Mouse (Mus musculus): ENCODE data around the gene Fam25c. TPM values are rescaled to one million over a fixed set of nuclear protein-coding genes. Genes with fewer than 3 reads are reported as not detected.
"Not testable (repeated sequence)": the region's sequence is repeated elsewhere in the genome, so short reads cannot be mapped to it uniquely, and the experiment has no call there.

Gene Fam25c
- polyA plus RNA-seq, 1 experiment from 2014 or later, result 23.6 TPM

DNA sequence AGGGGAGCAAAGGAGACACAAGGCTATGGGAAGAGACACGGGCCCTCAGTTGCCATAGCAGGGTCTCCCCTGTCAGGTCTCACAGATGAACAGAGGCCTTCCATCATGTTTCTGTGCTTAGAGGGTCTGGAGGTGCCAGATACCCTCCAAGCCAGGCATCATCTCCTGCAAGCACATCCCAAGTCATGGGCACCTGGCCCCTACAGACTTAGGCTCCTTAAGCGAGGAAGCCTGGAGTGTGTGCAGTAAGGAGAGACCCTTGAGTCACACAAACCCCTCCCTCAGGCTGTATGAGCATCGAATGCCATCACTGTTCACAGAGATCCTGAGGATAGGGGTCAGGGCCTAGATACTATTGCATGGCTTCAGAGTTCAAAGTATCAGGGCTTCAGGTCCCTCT lies 15.7 kb upstream of the Fam25c start:
- no peak overlapping the region for H3K4me3 ChIP-seq (replicated peaks; ENCODE audit: low read length)
- no peaks in the 10 kb centered on the region for H3K9me3 ChIP-seq (replicated peaks; ENCODE audit: control insufficient read depth, low read length)
- H3K36me3 ChIP-seq (ENCODE audit: control insufficient read depth, insufficient read depth, low read length), result no peaks in the 10 kb centered on the region
- no peak overlapping the region for H3K9ac ChIP-seq (ENCODE audit: low read length)
- 86% methylated on average over 3 of the region's 3 CpGs for WGBS
- H3K4me2 ChIP-seq (ENCODE audit: low read depth, low read length), result no peak overlapping the region
- H3K27ac ChIP-seq (ENCODE audit: low read length), result no peak overlapping the region
- H3K4me1 ChIP-seq (ENCODE audit: control insufficient read depth, insufficient read depth, low read length), result peaks cover 12% of the 10 kb centered on the region
- no peak for ATAC-seq (ENCODE audit: insufficient read depth, low FRiP score)
- no peaks in the 10 kb centered on the region for H3K27me3 ChIP-seq (ENCODE audit: control insufficient read depth, insufficient read depth, low read length)

DNA sequence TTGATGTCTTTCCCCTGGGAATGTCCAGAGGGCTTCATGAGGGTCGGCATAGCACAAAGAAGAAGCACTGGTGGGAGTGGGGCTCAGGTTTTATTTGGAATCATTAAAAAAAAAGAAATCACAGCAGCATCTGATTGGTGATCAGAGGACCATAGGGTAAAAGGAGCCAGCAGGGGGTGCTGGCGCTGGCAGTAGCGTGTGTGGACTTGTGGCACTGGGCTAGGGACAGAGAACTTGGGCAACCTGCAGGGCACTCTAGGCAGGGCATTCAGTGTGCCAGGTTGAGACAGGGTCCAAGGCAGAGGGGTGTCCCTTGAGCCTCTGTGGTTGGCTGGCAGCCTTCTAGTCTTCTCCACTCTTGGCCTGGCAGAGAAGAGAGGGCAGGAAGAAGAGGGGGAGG lies 15.0 kb upstream of the Fam25c start:
- no peaks in the 10 kb centered on the region for H3K27me3 ChIP-seq (ENCODE audit: control insufficient read depth, insufficient read depth, low read length)
- WGBS, result 67% methylated on average over 3 of the region's 3 CpGs
- ATAC-seq (ENCODE audit: insufficient read depth, low FRiP score), result no peak
- no peak overlapping the region for H3K9ac ChIP-seq (ENCODE audit: low read length)
- no peak overlapping the region for H3K4me2 ChIP-seq (ENCODE audit: low read depth, low read length)
- no peak overlapping the region for H3K4me3 ChIP-seq (replicated peaks; ENCODE audit: low read length)
- H3K36me3 ChIP-seq (ENCODE audit: control insufficient read depth, insufficient read depth, low read length), result no peaks in the 10 kb centered on the region
- no peak overlapping the region for H3K27ac ChIP-seq (ENCODE audit: low read length)
- H3K4me1 ChIP-seq (ENCODE audit: control insufficient read depth, insufficient read depth, low read length), result peaks cover 12% of the 10 kb centered on the region
- peaks cover 2% of the 10 kb centered on the region; the same call in 1 of the 2 replicates for H3K9me3 ChIP-seq (replicated peaks; ENCODE audit: control insufficient read depth, low read length)

DNA sequence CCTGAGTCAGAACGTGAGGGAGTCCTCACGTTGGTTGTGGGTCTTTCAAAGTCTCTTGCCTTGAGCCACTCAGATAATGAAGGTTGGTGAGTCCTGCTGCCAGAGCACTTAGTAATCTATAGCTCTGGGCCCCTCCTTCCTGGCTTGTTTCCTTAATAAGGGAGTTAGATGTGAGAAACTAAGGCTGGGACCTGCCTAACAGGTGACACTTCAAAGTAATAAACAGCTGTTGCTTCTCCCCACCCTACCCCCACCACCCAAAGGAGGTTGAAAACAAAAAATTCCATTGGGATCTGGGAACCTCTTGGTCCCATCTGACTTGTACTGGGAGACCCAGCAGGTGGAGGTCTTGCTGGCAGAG lies 9.9 kb upstream of the Fam25c start:
- Histone ChIP-seq H3K27me3 (ENCODE audit: control insufficient read depth, insufficient read depth, low read length) (no peaks in the 10 kb centered on the region), H3K36me3 (ENCODE audit: control insufficient read depth, insufficient read depth, low read length) (no peaks in the 10 kb centered on the region), H3K4me3 (replicated peaks; ENCODE audit: low read length) (no peak overlapping the region), H3K27ac (ENCODE audit: low read length) (no peak overlapping the region), H3K9me3 (replicated peaks; ENCODE audit: control insufficient read depth, low read length) (peaks cover 4% of the 10 kb centered on the region; the same call in 1 of the 2 replicates), H3K9ac (ENCODE audit: low read length) (no peak overlapping the region), H3K4me1 (ENCODE audit: control insufficient read depth, insufficient read depth, low read length) (0 out of 2 replicates have a peak, but pooled peaks cover 3% of the 10 kb centered on the region), H3K4me2 (ENCODE audit: low read depth, low read length) (no peak overlapping the region)
- WGBS, result 95% methylated on average over 2 of the region's 2 CpGs
- no peak for ATAC-seq (ENCODE audit: insufficient read depth, low FRiP score)

DNA sequence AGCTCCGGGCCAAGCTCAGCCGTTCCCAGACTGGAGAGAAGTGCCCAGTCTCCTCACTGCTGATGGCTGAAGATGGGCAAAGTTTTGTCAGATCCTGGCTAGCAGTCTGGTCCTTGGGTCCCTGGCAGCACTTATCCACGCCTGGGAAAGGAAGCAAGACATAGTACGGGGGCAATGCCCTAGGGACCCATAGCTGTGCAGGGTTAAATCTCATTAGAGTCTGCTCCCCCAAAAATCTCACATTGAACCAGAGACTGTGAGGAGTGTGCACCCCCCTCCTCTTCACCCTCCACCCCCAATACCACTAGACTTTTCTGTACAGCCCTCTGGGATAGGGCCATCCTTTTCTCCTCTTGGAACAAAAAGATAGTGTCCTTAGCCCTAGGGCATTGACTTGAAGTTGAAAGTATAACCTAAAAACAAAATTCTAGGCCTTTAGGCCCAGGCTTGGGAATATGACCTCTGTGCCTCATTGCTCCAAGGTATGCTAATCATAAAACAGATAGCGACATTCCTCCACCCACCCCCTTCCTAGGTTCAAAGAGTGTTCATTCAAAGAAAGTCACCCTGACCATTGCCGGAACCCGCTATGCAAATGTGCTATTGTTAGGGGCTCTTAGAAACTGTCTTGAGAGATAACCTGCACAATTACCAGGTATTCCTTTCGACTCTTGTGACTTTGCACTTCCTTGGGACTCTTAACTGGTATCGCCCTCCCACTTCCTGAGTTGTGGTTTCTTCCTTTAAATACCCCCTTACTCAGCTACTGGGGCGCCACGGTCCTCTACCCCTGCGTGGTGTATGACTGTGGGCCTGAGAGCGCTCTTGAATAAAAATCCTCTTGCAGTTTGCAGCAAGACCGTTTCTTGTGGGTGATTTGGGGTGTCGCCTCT lies 9.3 kb upstream of the Fam25c start:
- H3K9ac ChIP-seq (ENCODE audit: low read length); ATAC-seq (ENCODE audit: insufficient read depth, low FRiP score); H3K36me3 ChIP-seq (ENCODE audit: control insufficient read depth, insufficient read depth, low read length); H3K9me3 ChIP-seq (replicated peaks; ENCODE audit: control insufficient read depth, low read length); H3K4me1 ChIP-seq (ENCODE audit: control insufficient read depth, insufficient read depth, low read length); H3K27me3 ChIP-seq (ENCODE audit: control insufficient read depth, insufficient read depth, low read length): not testable (repeated sequence)
- H3K27ac ChIP-seq (ENCODE audit: low read length), result peak overlapping the region; percentile 74; the same call in 1 of the 2 replicates
- H3K4me2 ChIP-seq (ENCODE audit: low read depth, low read length), result peak overlapping the region; percentile 64
- 88% methylated on average over 15 of the region's 15 CpGs for WGBS
- H3K4me3 ChIP-seq (replicated peaks; ENCODE audit: low read length), result peak overlapping the region; percentile 39; the same call in 1 of the 2 replicates

DNA sequence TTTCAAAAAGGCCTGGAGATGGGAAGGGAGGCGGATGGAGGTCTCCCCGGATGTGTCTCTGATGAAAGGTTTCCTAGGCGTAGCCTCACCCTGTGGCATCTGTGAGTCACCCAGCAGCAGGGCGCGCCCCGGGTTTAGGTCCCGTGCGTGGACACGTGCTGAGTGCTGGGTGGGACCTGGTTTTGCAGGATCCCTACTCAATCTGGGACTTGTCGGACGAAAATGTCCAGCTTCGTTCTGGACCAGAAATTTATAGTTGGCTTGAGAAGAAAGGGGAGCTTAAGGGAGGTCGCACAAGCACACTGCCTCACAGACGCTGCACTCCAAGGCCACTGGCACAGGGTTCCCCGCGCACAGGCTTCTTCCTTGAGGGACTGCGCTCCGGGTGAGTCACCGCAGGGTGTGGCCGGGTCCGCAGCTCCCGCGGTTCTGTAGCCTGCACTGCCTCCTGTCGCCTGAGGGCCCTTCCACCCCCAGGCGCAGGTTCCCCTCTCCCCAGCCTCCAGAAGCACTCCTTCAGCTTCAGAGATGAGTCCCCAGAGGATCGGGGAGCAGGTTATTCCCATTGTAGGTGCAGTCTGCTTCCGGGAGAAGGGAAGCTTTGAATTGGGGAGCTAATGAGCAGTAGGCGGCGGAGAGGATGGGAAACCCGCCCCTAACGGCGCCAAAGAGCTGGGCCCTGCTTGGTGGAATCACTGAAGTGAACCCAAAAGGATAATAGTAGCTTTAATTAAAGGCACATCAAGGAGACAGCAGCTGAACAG lies 8.4 kb upstream of the Fam25c start:
- Histone ChIP-seq H3K4me1 (ENCODE audit: control insufficient read depth, insufficient read depth, low read length) (0 out of 2 replicates have a peak, but pooled peaks cover 3% of the 10 kb centered on the region), H3K9me3 (replicated peaks; ENCODE audit: control insufficient read depth, low read length) (peaks cover 4% of the 10 kb centered on the region; the same call in 1 of the 2 replicates), H3K27me3 (ENCODE audit: control insufficient read depth, insufficient read depth, low read length) (no peaks in the 10 kb centered on the region), H3K9ac (ENCODE audit: low read length) (peak overlapping the region; percentile 63), H3K4me3 (replicated peaks; ENCODE audit: low read length) (peak overlapping the region; percentile 39), H3K36me3 (ENCODE audit: control insufficient read depth, insufficient read depth, low read length) (no peaks in the 10 kb centered on the region), H3K4me2 (ENCODE audit: low read depth, low read length) (peak overlapping the region; percentile 64), H3K27ac (ENCODE audit: low read length) (peak overlapping the region; percentile 74)
- peak; percentile 90 for ATAC-seq (ENCODE audit: insufficient read depth, low FRiP score)
- WGBS, result 3% methylated on average over 32 of the region's 32 CpGs

DNA sequence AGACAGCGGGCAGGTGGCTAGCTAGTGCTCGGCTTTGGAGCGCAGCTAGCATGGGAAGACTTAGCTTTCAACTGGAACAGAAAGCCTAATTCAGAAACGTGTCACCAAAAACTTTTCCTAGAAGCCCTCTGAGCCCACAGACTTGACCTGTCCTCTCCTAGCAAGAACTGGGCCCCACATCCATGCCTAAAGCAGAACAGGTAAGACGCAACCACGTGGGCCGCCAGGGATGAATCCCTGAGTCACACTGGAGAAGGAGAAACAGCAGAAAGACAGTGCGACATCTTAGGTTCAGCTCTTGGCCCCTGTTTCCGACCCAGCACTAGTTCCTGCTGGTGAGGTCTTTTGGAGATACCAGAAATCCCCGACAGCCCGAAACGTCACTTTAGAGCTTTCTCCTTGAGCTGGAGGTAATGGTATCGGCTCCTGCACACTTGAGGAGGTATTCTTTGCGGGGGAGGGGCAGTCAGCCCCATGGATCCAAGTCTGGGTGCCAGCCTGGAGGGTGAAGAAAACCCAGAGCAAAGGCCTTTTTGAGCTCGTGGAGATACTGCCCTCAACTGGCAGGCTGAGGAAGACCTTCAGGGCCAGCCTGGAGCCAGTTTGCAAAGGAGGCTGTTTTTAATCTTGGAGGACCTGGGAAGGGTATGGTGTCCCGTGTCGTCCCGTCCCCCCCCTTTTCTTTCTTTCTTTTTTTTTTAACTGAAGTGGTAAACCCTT lies 7.7 kb upstream of the Fam25c start:
- H3K9me3 ChIP-seq (replicated peaks; ENCODE audit: control insufficient read depth, low read length), result peaks cover 4% of the 10 kb centered on the region; the same call in 1 of the 2 replicates
- H3K27me3 ChIP-seq (ENCODE audit: control insufficient read depth, insufficient read depth, low read length), result no peaks in the 10 kb centered on the region
- H3K27ac ChIP-seq (ENCODE audit: low read length), result peak overlapping the region; percentile 74; the same call in 1 of the 2 replicates
- peak overlapping the region; percentile 39 for H3K4me3 ChIP-seq (replicated peaks; ENCODE audit: low read length)
- peak overlapping the region; percentile 63 for H3K9ac ChIP-seq (ENCODE audit: low read length)
- H3K4me1 ChIP-seq (ENCODE audit: control insufficient read depth, insufficient read depth, low read length), result peaks cover 3% of the 10 kb centered on the region; the same call in 1 of the 2 replicates
- peak; percentile 57; the same call in 1 of the 2 replicates for ATAC-seq (ENCODE audit: insufficient read depth, low FRiP score)
- peak overlapping the region; percentile 64 for H3K4me2 ChIP-seq (ENCODE audit: low read depth, low read length)
- WGBS, result 34% methylated on average over 18 of the region's 18 CpGs
- H3K36me3 ChIP-seq (ENCODE audit: control insufficient read depth, insufficient read depth, low read length), result no peaks in the 10 kb centered on the region

DNA sequence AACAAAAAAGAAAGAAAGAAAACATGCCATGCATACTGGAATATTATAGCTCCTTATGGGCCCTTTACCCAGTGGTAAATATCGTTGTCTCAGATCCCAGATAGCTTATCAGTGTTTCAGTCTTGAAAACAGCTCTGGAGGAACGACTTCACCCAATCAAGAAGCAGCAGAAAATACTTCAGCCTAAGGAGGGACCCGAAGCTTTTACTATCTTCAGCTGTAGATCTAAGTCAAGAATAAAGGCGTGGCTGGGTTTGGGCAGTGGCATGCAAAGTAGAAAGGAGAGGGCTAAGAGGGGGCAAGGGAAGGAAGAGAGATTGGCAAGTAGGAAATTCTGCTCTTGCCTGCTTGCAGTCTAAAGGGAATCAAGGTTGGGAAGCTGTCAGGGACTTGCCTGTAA lies 6.9 kb upstream of the Fam25c start:
- 55% methylated on average over 4 of the region's 4 CpGs for WGBS
- Histone ChIP-seq H3K4me1 (ENCODE audit: control insufficient read depth, insufficient read depth, low read length) (peaks cover 5% of the 10 kb centered on the region; the same call in 1 of the 2 replicates), H3K4me2 (ENCODE audit: low read depth, low read length) (no peak overlapping the region), H3K9ac (ENCODE audit: low read length) (no peak overlapping the region), H3K27me3 (ENCODE audit: control insufficient read depth, insufficient read depth, low read length) (no peaks in the 10 kb centered on the region), H3K27ac (ENCODE audit: low read length) (no peak overlapping the region), H3K9me3 (replicated peaks; ENCODE audit: control insufficient read depth, low read length) (peaks cover 4% of the 10 kb centered on the region; the same call in 1 of the 2 replicates), H3K36me3 (ENCODE audit: control insufficient read depth, insufficient read depth, low read length) (no peaks in the 10 kb centered on the region), H3K4me3 (replicated peaks; ENCODE audit: low read length) (no peak overlapping the region)
- no peak for ATAC-seq (ENCODE audit: insufficient read depth, low FRiP score)

DNA sequence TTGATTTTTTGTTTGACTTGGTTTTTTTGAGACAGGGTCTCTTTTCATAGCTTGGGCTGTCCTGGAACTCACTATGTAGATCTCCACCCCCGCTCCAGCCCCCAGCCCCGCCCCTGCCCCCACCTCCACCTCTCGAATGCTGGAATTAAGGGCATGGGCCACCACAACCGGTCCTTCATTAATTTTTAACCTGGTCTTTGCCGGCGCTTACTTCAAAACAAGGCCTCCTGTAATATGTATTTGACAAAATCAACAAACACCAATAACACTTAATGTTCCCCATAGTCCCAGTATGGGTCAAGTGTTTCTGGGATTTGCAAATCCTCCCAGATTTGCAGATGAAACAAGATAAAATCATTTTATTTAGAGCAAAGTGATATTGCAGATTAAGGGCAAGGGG lies 5.0 kb upstream of the Fam25c start:
- no peak overlapping the region for H3K4me2 ChIP-seq (ENCODE audit: low read depth, low read length)
- ATAC-seq (ENCODE audit: insufficient read depth, low FRiP score), result no peak
- H3K27ac ChIP-seq (ENCODE audit: low read length), result no peak overlapping the region
- H3K9ac ChIP-seq (ENCODE audit: low read length), result no peak overlapping the region
- no peak overlapping the region for H3K4me3 ChIP-seq (replicated peaks; ENCODE audit: low read length)
- H3K27me3 ChIP-seq (ENCODE audit: control insufficient read depth, insufficient read depth, low read length), result no peaks in the 10 kb centered on the region
- peaks cover 3% of the 10 kb centered on the region; the same call in 1 of the 2 replicates for H3K9me3 ChIP-seq (replicated peaks; ENCODE audit: control insufficient read depth, low read length)
- no peaks in the 10 kb centered on the region for H3K36me3 ChIP-seq (ENCODE audit: control insufficient read depth, insufficient read depth, low read length)
- peaks cover 5% of the 10 kb centered on the region; the same call in 1 of the 2 replicates for H3K4me1 ChIP-seq (ENCODE audit: control insufficient read depth, insufficient read depth, low read length)
- WGBS, result 41% methylated on average over 6 of the region's 6 CpGs
